Mouse (Mus musculus): Measurements from ENCODE around the gene Slc25a5. TPM values are rescaled to one million over a fixed set of nuclear protein-coding genes. Genes with fewer than 3 reads are reported as not detected.

Slc25a5 gene
- total and polyA plus RNA-seq, 2 experiments = 735 to 759 TPM

DNA sequence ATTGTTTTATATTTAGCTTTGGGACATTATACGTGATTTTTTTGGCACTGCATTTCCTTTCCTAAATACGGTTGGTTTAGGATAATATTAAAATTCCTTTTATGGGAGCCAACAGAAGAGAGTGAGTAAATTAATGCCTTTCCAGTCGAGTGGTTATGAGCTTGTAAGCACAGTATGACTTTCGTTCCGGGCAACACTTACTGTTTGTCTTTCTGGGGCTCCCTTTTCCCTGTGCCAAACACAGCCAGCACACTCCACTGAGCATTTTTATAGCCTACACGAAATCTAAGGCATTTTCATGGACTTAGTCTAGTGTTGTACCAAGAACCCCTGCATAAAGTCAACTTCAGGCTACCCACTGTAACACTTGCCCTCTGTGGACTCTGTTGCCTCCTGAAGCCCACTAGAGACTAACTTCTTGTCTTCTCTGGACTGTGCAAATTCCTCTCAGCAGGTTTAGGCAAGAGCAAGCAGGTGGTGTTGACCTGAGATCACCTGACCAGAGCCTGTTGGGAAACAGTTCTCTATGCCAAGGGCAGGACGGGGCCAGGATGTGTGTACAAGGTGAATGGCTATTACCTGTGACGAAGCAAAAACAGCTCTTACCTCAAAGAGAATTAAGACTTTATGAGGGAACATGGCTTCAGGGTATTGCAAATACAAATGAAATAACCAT is 18.8 kb downstream of the Slc25a5 start:
- Histone ChIP-seq H3K27me3 (ENCODE audit: control insufficient read depth, insufficient read depth, low read length) (no peaks in the 10 kb centered on the region), H3K4me3 (ENCODE audit: insufficient read depth, low read depth, low read length) (no peak overlapping the region), H3K4me1 (ENCODE audit: control insufficient read depth, insufficient read depth, low read length) (peaks cover 3% of the 10 kb centered on the region; the same call in 1 of the 2 replicates), H3K36me3 (ENCODE audit: control insufficient read depth, insufficient read depth, low read length) (no peaks in the 10 kb centered on the region), H3K79me2 (ENCODE audit: control insufficient read depth, insufficient read depth, low read length) (no peaks in the 10 kb centered on the region), H3K27ac (replicated peaks; ENCODE audit: insufficient read depth, low read depth, low read length) (peak overlapping the region; percentile 77), H3K9ac (ENCODE audit: low read depth, low read length) (no peak overlapping the region; the same call in 1 of the 2 replicates)
- DNase-seq (ENCODE audit: extremely low read depth, low read depth, low spot score) = peak; percentile 93
- no peak for TF ChIP-seq POLR2A (IDR thresholded peaks at IDR 0.05; ENCODE audit: extremely low read depth, insufficient read depth, low read length)
- WGBS = 25% methylated on average over 8 of the region's 8 CpGs

GRCm38 (mm10) chrX:36815022-36815421 is 19.6 kb downstream of the Slc25a5 start:
- Histone ChIP-seq H3K79me2 (ENCODE audit: control insufficient read depth, insufficient read depth, low read length) (no peaks in the 10 kb centered on the region), H3K9ac (ENCODE audit: low read depth, low read length) (no peak overlapping the region), H3K4me1 (ENCODE audit: control insufficient read depth, insufficient read depth, low read length) (peaks cover 3% of the 10 kb centered on the region; the same call in 1 of the 2 replicates), H3K4me3 (ENCODE audit: insufficient read depth, low read depth, low read length) (no peak overlapping the region), H3K27ac (replicated peaks; ENCODE audit: insufficient read depth, low read depth, low read length) (peak overlapping the region; percentile 58), H3K36me3 (ENCODE audit: control insufficient read depth, insufficient read depth, low read length) (no peaks in the 10 kb centered on the region), H3K27me3 (ENCODE audit: control insufficient read depth, insufficient read depth, low read length) (no peaks in the 10 kb centered on the region)
- TF ChIP-seq CTCF (IDR thresholded peaks at IDR 0.05; ENCODE audit: low read depth, low read length) = no peak
- no peak for TF ChIP-seq POLR2A (IDR thresholded peaks at IDR 0.05; ENCODE audit: extremely low read depth, insufficient read depth, low read length)
- WGBS = 87% methylated on average over 4 of the region's 4 CpGs
- DNase-seq (ENCODE audit: extremely low read depth, low read depth, low spot score) = no peak

GRCm38 (mm10) chrX:36815439-36815838 is 20.0 kb downstream of the Slc25a5 start:
- WGBS = 83% methylated on average over 3 of the region's 4 CpGs
- DNase-seq (ENCODE audit: extremely low read depth, low read depth, low spot score) = no peak
- Histone ChIP-seq H3K9ac (ENCODE audit: low read depth, low read length) (no peak overlapping the region), H3K4me1 (ENCODE audit: control insufficient read depth, insufficient read depth, low read length) (peaks cover 3% of the 10 kb centered on the region; the same call in 1 of the 2 replicates), H3K27ac (replicated peaks; ENCODE audit: insufficient read depth, low read depth, low read length) (no peak overlapping the region), H3K4me3 (ENCODE audit: insufficient read depth, low read depth, low read length) (no peak overlapping the region), H3K79me2 (ENCODE audit: control insufficient read depth, insufficient read depth, low read length) (no peaks in the 10 kb centered on the region), H3K27me3 (ENCODE audit: control insufficient read depth, insufficient read depth, low read length) (no peaks in the 10 kb centered on the region), H3K36me3 (ENCODE audit: control insufficient read depth, insufficient read depth, low read length) (no peaks in the 10 kb centered on the region)
- TF ChIP-seq CTCF (IDR thresholded peaks at IDR 0.05; ENCODE audit: low read depth, low read length) = no peak
- TF ChIP-seq POLR2A (IDR thresholded peaks at IDR 0.05; ENCODE audit: extremely low read depth, insufficient read depth, low read length) = no peak

DNA sequence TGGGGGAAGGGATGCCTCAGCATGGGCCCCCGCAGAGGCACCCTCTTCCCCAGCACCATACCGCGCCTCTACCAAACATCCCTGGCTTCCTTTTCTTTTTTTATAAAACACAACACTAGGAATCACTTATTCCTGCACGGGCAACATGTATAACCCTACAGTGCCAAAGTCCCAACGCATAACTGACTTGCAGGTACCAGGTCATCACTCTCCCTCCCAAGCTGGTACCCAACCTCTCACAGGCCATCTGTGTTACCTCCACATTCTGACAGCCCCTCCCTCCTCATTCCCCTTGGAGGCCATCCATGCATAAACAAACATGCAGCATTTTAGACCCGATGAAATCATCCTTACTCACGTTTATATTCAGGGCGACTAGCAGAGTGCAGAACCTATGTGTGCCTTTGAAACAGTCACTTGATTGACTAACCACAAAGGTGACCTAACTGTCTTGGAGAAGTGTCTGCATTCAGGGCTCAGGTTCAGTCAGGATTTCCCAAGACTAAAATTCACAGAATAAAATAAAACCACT is 21.0 kb downstream of the Slc25a5 start:
- WGBS = 52% methylated on average over 8 of the region's 8 CpGs
- no peak for DNase-seq (ENCODE audit: extremely low read depth, low read depth, low spot score)
- peaks cover 3% of the 10 kb centered on the region; the same call in 1 of the 2 replicates for H3K4me1 ChIP-seq (ENCODE audit: control insufficient read depth, insufficient read depth, low read length)
- no peaks in the 10 kb centered on the region for H3K79me2 ChIP-seq (ENCODE audit: control insufficient read depth, insufficient read depth, low read length)
- H3K36me3 ChIP-seq (ENCODE audit: control insufficient read depth, insufficient read depth, low read length) = no peaks in the 10 kb centered on the region
- TF ChIP-seq CTCF (IDR thresholded peaks at IDR 0.05; ENCODE audit: low read depth, low read length) (no peak), POLR2A (IDR thresholded peaks at IDR 0.05; ENCODE audit: extremely low read depth, insufficient read depth, low read length) (no peak)
- no peak overlapping the region for H3K9ac ChIP-seq (ENCODE audit: low read depth, low read length)
- no peak overlapping the region for H3K4me3 ChIP-seq (ENCODE audit: insufficient read depth, low read depth, low read length)
- no peaks in the 10 kb centered on the region for H3K27me3 ChIP-seq (ENCODE audit: control insufficient read depth, insufficient read depth, low read length)
- H3K27ac ChIP-seq (replicated peaks; ENCODE audit: insufficient read depth, low read depth, low read length) = no peak overlapping the region

DNA sequence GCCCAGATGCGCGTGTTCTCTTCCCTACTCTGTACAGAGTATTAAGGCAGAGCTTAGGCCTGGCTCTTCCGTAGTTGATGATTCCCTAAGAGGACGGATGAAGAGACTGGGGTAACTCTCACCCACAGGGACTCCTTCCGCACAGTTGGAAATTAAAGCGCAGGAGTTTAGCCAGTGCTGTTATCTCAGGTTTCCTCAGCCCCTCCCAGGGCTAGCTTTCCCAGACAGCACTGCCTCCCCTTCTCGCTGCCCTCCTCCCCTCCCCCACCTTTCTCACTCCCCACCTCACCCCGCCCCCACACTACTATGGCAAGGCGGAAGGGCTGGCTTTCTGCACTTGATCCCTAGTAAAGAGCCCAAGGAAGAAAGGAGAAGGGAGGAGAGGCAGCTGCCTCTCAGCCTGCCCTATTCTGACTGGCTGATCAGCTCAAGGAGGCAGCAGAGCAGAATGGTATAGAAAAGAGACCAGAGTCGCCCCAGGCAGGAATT is 21.5 kb downstream of the Slc25a5 start:
- no peak for DNase-seq (ENCODE audit: extremely low read depth, low read depth, low spot score)
- Histone ChIP-seq H3K36me3 (ENCODE audit: control insufficient read depth, insufficient read depth, low read length) (no peaks in the 10 kb centered on the region), H3K4me3 (ENCODE audit: insufficient read depth, low read depth, low read length) (no peak overlapping the region), H3K27me3 (ENCODE audit: control insufficient read depth, insufficient read depth, low read length) (no peaks in the 10 kb centered on the region), H3K9ac (ENCODE audit: low read depth, low read length) (no peak overlapping the region), H3K4me1 (ENCODE audit: control insufficient read depth, insufficient read depth, low read length) (peaks cover 3% of the 10 kb centered on the region; the same call in 1 of the 2 replicates), H3K27ac (replicated peaks; ENCODE audit: insufficient read depth, low read depth, low read length) (no peak overlapping the region), H3K79me2 (ENCODE audit: control insufficient read depth, insufficient read depth, low read length) (no peaks in the 10 kb centered on the region)
- TF ChIP-seq POLR2A (IDR thresholded peaks at IDR 0.05; ENCODE audit: extremely low read depth, insufficient read depth, low read length) (no peak), CTCF (IDR thresholded peaks at IDR 0.05; ENCODE audit: low read depth, low read length) (no peak)
- 57% methylated on average over 10 of the region's 10 CpGs for WGBS

DNA sequence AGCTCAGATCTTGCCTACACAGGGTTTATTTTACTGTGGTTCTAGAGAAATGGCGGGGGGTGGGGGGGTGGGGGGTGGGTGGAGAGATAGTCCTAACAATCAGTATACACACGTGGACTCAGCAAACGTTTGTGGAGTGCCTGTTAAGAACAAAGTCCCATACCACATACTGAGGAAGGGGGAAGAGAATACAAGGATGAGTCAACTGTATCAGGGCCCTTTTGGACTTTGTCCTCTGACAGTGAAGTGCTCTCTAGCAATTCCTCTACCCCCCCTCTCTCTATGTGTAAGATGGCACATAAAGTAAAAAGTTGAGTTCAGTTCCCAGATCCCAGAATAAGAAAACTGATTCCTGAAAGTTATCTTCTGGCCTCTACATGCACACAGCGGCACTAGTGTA is 24.1 kb downstream of the Slc25a5 start:
- Histone ChIP-seq H3K36me3 (ENCODE audit: control insufficient read depth, insufficient read depth, low read length) (no peaks in the 10 kb centered on the region), H3K27ac (replicated peaks; ENCODE audit: insufficient read depth, low read depth, low read length) (no peak overlapping the region), H3K4me3 (ENCODE audit: insufficient read depth, low read depth, low read length) (no peak overlapping the region), H3K79me2 (ENCODE audit: control insufficient read depth, insufficient read depth, low read length) (no peaks in the 10 kb centered on the region), H3K27me3 (ENCODE audit: control insufficient read depth, insufficient read depth, low read length) (no peaks in the 10 kb centered on the region), H3K9ac (ENCODE audit: low read depth, low read length) (no peak overlapping the region), H3K4me1 (ENCODE audit: control insufficient read depth, insufficient read depth, low read length) (peaks cover 10% of the 10 kb centered on the region)
- DNase-seq (ENCODE audit: extremely low read depth, low read depth, low spot score) = no peak
- TF ChIP-seq CTCF (IDR thresholded peaks at IDR 0.05; ENCODE audit: low read depth, low read length) (no peak), POLR2A (IDR thresholded peaks at IDR 0.05; ENCODE audit: extremely low read depth, insufficient read depth, low read length) (no peak)
- 34% methylated on average over 4 of the region's 4 CpGs for WGBS

Data from liver, adult 2 months (tissue).